8 mouse cellular contexts compared by ENCODE assay signal in the genomic region with DNA sequence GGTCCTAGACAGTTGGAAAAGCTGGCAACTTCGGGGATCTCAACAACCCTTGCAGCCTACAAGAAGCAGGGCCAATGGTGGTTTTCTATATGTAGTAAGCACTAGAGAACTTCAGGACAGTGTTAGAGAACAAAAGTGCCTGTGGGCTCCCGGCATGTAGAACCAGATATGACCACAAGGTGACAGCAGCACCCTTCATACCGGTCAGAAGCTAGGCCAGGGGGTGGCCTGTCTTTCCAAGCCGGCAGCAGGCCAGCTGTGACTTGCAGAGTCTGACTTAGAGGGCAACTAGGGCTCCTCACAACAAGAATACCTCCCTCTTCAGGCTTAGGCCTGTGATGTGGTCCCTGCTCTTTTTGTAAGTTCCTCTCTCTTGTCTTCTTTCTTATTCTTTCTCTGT. TPM values are rescaled to one million over a fixed set of nuclear protein-coding genes. Genes with fewer than 3 reads are reported as not detected.
DNase-seq lines count a peak whose midpoint lies in the region; ATAC-seq and TF ChIP-seq lines count a peak whose summit lies in the region.

No protein-coding gene starts in this region.

- TF ChIP-seq CTCF in thymus, adult 2 months (IDR thresholded peaks at IDR 0.05; ENCODE audit: borderline replicate concordance, control insufficient read depth, extremely low read depth, insufficient read depth, low read length, poor library complexity) = peak; percentile 57; the same call in 1 of the 2 replicates
- TF ChIP-seq CTCF in cortical plate, adult 2 months (IDR thresholded peaks at IDR 0.05; ENCODE audit: extremely low read depth, insufficient read depth, low read length) = peak; percentile 95
- peak; percentile 66; the same call in 1 of the 2 replicates for TF ChIP-seq CTCF in small intestine, adult 2 months (IDR thresholded peaks at IDR 0.05; ENCODE audit: extremely low read depth, insufficient read length, insufficient replicate concordance, low read depth, low read length)

- H3K9me3 ChIP-seq in midbrain, embryonic 12.5 days = no peaks in the 10 kb centered on the region

- WGBS in thymus, adult 2 months = 7% methylated on average over 4 of the region's 4 CpGs
- WGBS in midbrain, embryonic 12.5 days = 2% methylated on average over 4 of the region's 4 CpGs
- 3% methylated on average over 4 of the region's 4 CpGs for WGBS in small intestine, adult 2 months

- H3K27ac ChIP-seq in thymus, adult 2 months (ENCODE audit: control insufficient read depth, insufficient read depth, low read length) = no peak overlapping the region
- H3K27ac ChIP-seq in cortical plate, adult 2 months (ENCODE audit: insufficient read depth, low read length) = no peak overlapping the region
- no peak overlapping the region for H3K27ac ChIP-seq in midbrain, embryonic 12.5 days (replicated peaks)
- no peak overlapping the region for H3K27ac ChIP-seq in small intestine, adult 2 months (ENCODE audit: insufficient read depth, low read depth, low read length)

- no peak overlapping the region for H3K4me2 ChIP-seq in midbrain, embryonic 12.5 days (replicated peaks)

- H3K4me3 ChIP-seq in thymus, adult 2 months (ENCODE audit: control insufficient read depth, insufficient read depth, low read length) = no peak overlapping the region
- H3K4me3 ChIP-seq in cortical plate, adult 2 months (ENCODE audit: insufficient read depth, low read length) = no peak overlapping the region
- H3K4me3 ChIP-seq in midbrain, embryonic 12.5 days = no peak overlapping the region
- H3K4me3 ChIP-seq in small intestine, adult 2 months (ENCODE audit: low read depth, low read length) = no peak overlapping the region

- ATAC-seq in midbrain, embryonic 12.5 days (ENCODE audit: low FRiP score, low read depth) = peak; percentile 80

- DNase-seq in thymus, adult 2 months = peak; percentile 24
- DNase-seq in thymus, adult 18-20 months = no peak
- DNase-seq in gastrocnemius, adult 8-10 months (ENCODE audit: low spot score in 2 of 2) = peak; percentile 34 to 69
- peak; percentile 80 for DNase-seq in induced T-regulatory cell, adult 2 months (ENCODE audit: low read depth)
- peak; percentile 69 to 80 for DNase-seq in left cerebral cortex, adult 18-20 months (ENCODE audit: low spot score in 2 of 2)

- H3K36me3 ChIP-seq in thymus, adult 2 months (ENCODE audit: control insufficient read depth, insufficient read depth, low read length) = no peaks in the 10 kb centered on the region
- no peaks in the 10 kb centered on the region for H3K36me3 ChIP-seq in midbrain, embryonic 12.5 days
- H3K36me3 ChIP-seq in small intestine, adult 2 months (ENCODE audit: control insufficient read depth, insufficient read depth, low read length) = no peaks in the 10 kb centered on the region

- no peak for TF ChIP-seq POLR2A in thymus, adult 2 months (IDR thresholded peaks at IDR 0.05; ENCODE audit: control insufficient read depth, extremely low read depth, insufficient read depth, low read length, poor library complexity)
- no peak for TF ChIP-seq POLR2A in cortical plate, adult 2 months (IDR thresholded peaks at IDR 0.05; ENCODE audit: extremely low read depth, insufficient read depth, low read length)
- TF ChIP-seq POLR2A in small intestine, adult 2 months (IDR thresholded peaks at IDR 0.05; ENCODE audit: low read depth, low read length) = no peak

- no peaks in the 10 kb centered on the region for H3K4me1 ChIP-seq in thymus, adult 2 months (replicated peaks; ENCODE audit: control insufficient read depth, insufficient read depth, low read length)
- H3K4me1 ChIP-seq in cortical plate, adult 2 months (ENCODE audit: control insufficient read depth, insufficient read depth, low read length) = no peaks in the 10 kb centered on the region
- peaks cover 11% of the 10 kb centered on the region; the same call in 1 of the 2 replicates for H3K4me1 ChIP-seq in midbrain, embryonic 12.5 days
- no peaks in the 10 kb centered on the region for H3K4me1 ChIP-seq in small intestine, adult 2 months (ENCODE audit: control insufficient read depth, insufficient read depth, insufficient read length, low read length)

- no peak overlapping the region for H3K9ac ChIP-seq in midbrain, embryonic 12.5 days (replicated peaks)

- no peaks in the 10 kb centered on the region for H3K27me3 ChIP-seq in thymus, adult 2 months (ENCODE audit: control insufficient read depth, insufficient read depth, low read length)
- H3K27me3 ChIP-seq in midbrain, embryonic 12.5 days = peaks cover 26% of the 10 kb centered on the region
- no peaks in the 10 kb centered on the region for H3K27me3 ChIP-seq in small intestine, adult 2 months (ENCODE audit: control insufficient read depth, insufficient read depth, low read length)

RNA-seq across cellular contexts. Expression of a gene that starts 45.5 kb away (rescaled TPM):
- polyA plus RNA-seq in thymus, adult 2 months (2012; rRNA removed) = 129 and 200 TPM in 2 replicates
- 42.9 and 44.5 TPM in 2 replicates for polyA plus RNA-seq in cortical plate, adult 2 months (2012; rRNA removed)
- 10 to 100 TPM; 27.3 to 40.0 (median 33.9) TPM for total RNA-seq in gastrocnemius, adult 8-10 months (2022)
- total RNA-seq in left cerebral cortex, adult 18-20 months (2021) = 10 to 100 TPM; 73.8 to 80.7 TPM
- 23.8 and 24.0 TPM in 2 replicates for polyA plus RNA-seq in midbrain, embryonic 12.5 days (2016; fragmentation: Nextera tagmentation; extraction: Ambion mirVana)
- 89.3 and 150 TPM in 2 replicates for polyA plus RNA-seq in small intestine, adult 2 months (2012; rRNA removed)

RNA-seq across cellular contexts. Expression of a gene that starts 50.4 kb away (rescaled TPM):
- polyA plus RNA-seq in thymus, adult 2 months (2012; rRNA removed) = 0.87 and 1.3 TPM in 2 replicates
- polyA plus RNA-seq in cortical plate, adult 2 months (2012; rRNA removed) = 107 and 110 TPM in 2 replicates
- total RNA-seq in gastrocnemius, adult 8-10 months (2022) = not detected
- total RNA-seq in left cerebral cortex, adult 18-20 months (2021) = 100 to 1,000 TPM in 1 of 2 experiments, 10 to 100 TPM in 1; 87.0 to 117 TPM
- 8.4 and 10.9 TPM in 2 replicates for polyA plus RNA-seq in midbrain, embryonic 12.5 days (2016; fragmentation: Nextera tagmentation; extraction: Ambion mirVana)
- 0.11 and 0.18 TPM in 2 replicates for polyA plus RNA-seq in small intestine, adult 2 months (2012; rRNA removed)

Comparison
In these comparisons a context has a peak if more than half of its experiments do, and no peak if none do; other contexts are left out.
1. DNase-seq: peak in thymus, adult 2 months (single experiment), gastrocnemius, adult 8-10 months (2 of 2), induced T-regulatory cell, adult 2 months (single experiment) and left cerebral cortex, adult 18-20 months (2 of 2); none in thymus, adult 18-20 months (0 of 2).
2. Peak in every context shown above with its lines, with median percentiles within 50 percentile points of each other: CTCF ChIP-seq.